Mouse (Mus musculus) midbrain, embryonic 14.5 days (tissue): ENCODE results near the gene Npas3. TPM values are rescaled to one million over a fixed set of nuclear protein-coding genes. Genes with fewer than 3 reads are reported as not detected.
A peak's percentile ranks its signal among the peaks of the same experiment; 100 is the strongest.

ENCODE experiments used
- ATAC-seq: fragments of 200-750 bp; cut with Nextera tagmentation; 2 replicates; pipeline ENCODE4 v1.8.0; 2017; ENCODE audit warnings: moderate number of reproducible peaks, moderate library complexity; ENCODE audit not compliant: low FRiP score, low TSS enrichment
- DNase-seq: peaks from one replicate; pipeline ENCODE4 v3.0.0-alpha.2; 2015
- H3K27ac ChIP-seq: fragments of 300-500 bp; sonication (generic); replicated peaks from 2 replicates; pipeline ENCODE4 v1.5.1; 2014; ENCODE audit warnings: mild to moderate bottlenecking, low read depth, low read length, moderate library complexity
- H3K27me3 ChIP-seq: fragments of 300-500 bp; sonication (generic); 2 replicates; pipeline ENCODE4 v1.6.1; 2014; ENCODE audit warnings: low read length, control low read depth, mixed read lengths; ENCODE audit not compliant: control insufficient read depth, insufficient read depth
- H3K36me3 ChIP-seq: fragments of 300-500 bp; sonication (generic); 2 replicates; pipeline ENCODE4 v1.6.1; 2014; ENCODE audit warnings: low read length, control low read depth; ENCODE audit not compliant: control insufficient read depth, insufficient read depth
- H3K4me1 ChIP-seq: fragments of 300-500 bp; sonication (generic); 2 replicates; pipeline ENCODE4 v1.6.1; 2014; ENCODE audit warnings: mild to moderate bottlenecking, antibody characterized with exemption, low read length, control low read depth; ENCODE audit not compliant: control insufficient read depth, insufficient read depth
- H3K4me2 ChIP-seq: fragments of 300-500 bp; sonication (generic); 2 replicates; pipeline ENCODE4 v1.6.1; 2014; ENCODE audit warnings: mild to moderate bottlenecking, low read length, moderate library complexity
- H3K4me3 ChIP-seq: fragments of 300-500 bp; sonication (generic); replicated peaks from 2 replicates; pipeline ENCODE4 v1.5.1; 2014; ENCODE audit warnings: low read depth, low read length
- H3K9ac ChIP-seq: fragments of 300-500 bp; sonication (generic); replicated peaks from 2 replicates; pipeline ENCODE4 v1.6.1; 2014; ENCODE audit warnings: mild to moderate bottlenecking, low read length, moderate library complexity
- H3K9me3 ChIP-seq: fragments of 300-500 bp; sonication (generic); 2 replicates; pipeline ENCODE4 v1.6.1; 2016; ENCODE audit warnings: low read length, control low read depth, mixed read lengths; ENCODE audit not compliant: control insufficient read depth
- WGBS: fragments of 180-500 bp; shearing (Covaris S2); extraction: QIAGEN DNeasy Blood & Tissue Kit; methylation state at CpG from one replicate; pipeline ENCODE4 v1.1.7; 2014; 5-methylcytosine and 5-hydroxymethylcytosine counted together
- polyA plus RNA-seq: library from polyadenylated mRNA; unstranded; fragments of >200 nt; fragmentation: Nextera tagmentation; extraction: Ambion mirVana; gene quantifications from 2 replicates; pipeline ENCODE4 v1.2.1, GENCODE M21; 2014

Npas3 gene
- polyA plus RNA-seq, 1 experiment from 2014 or later, result 34.0 TPM

- H3K9ac ChIP-seq, result no peak overlapping the region
- 90% methylated on average over 5 of the region's 5 CpGs for WGBS
- H3K27me3 ChIP-seq, result no peaks in the 10 kb centered on the region
- H3K4me1 ChIP-seq, result peaks cover 7% of the 10 kb centered on the region; the same call in 1 of the 2 replicates
- DNase-seq (no peak), ATAC-seq (no peak)
- no peak overlapping the region for H3K4me3 ChIP-seq
- no peaks in the 10 kb centered on the region for H3K9me3 ChIP-seq
- H3K4me2 ChIP-seq, result no peak overlapping the region
- no peaks in the 10 kb centered on the region for H3K36me3 ChIP-seq
- H3K27ac ChIP-seq, result no peak overlapping the region
Measured at GRCm38 (mm10) chr12:53963534-53963933, 715.1 kb downstream of the Npas3 start.

GRCm38 (mm10) chr12:53969378-53970174 lies 721.1 kb downstream of the Npas3 start:
- Histone ChIP-seq H3K4me1 (peaks cover 12% of the 10 kb centered on the region), H3K36me3 (no peaks in the 10 kb centered on the region), H3K4me2 (no peak overlapping the region), H3K9ac (no peak overlapping the region), H3K27ac (no peak overlapping the region), H3K4me3 (no peak overlapping the region), H3K27me3 (no peaks in the 10 kb centered on the region), H3K9me3 (no peaks in the 10 kb centered on the region)
- WGBS, result 77% methylated on average over 10 of the region's 10 CpGs
- DNase-seq, result peak; percentile 34
- ATAC-seq, result no peak

DNA sequence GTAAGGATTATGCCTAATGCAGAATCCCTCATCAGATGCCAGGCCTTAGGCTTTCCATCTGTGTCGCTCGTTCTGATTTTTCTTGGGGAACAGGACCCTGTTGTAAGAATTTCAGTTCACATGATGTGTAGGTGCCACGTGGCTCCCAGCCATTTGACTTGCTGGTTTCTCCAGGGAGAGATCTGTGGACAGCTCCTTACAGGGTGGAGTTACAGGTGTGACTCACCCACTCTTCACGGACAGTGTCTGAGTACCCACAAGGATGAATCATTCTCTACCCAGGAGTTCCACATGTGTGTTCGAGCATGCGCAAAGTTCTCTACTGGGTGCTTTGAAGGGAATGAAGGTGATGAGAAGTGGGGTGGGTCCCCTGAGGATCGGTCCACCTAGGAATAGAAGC lies 722.2 kb downstream of the Npas3 start:
- Histone ChIP-seq H3K27ac (no peak overlapping the region), H3K9me3 (no peaks in the 10 kb centered on the region), H3K4me3 (no peak overlapping the region), H3K4me2 (no peak overlapping the region), H3K4me1 (peaks cover 24% of the 10 kb centered on the region), H3K36me3 (no peaks in the 10 kb centered on the region), H3K9ac (no peak overlapping the region), H3K27me3 (no peaks in the 10 kb centered on the region)
- DNase-seq (no peak), ATAC-seq (no peak)
- 94% methylated on average over 7 of the region's 7 CpGs for WGBS

DNA sequence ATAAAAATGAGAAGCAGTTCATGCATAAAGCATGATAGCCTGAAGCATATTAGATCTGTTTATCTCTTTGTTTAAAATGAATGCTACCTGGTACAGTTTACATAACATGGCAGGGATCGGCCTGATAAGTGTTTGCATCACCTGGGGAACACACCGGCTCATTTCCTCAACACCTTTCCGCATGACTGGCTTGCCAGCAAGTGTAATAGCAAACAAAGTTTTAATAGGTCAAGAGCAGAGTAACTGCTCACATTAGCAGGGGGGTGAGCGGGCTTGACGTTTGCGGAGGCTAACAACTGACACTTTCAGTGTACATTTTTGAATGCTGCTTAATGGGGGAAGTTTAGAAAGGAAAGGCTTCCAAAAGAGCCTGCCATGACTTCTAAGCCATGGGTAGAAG lies 724.9 kb downstream of the Npas3 start:
- WGBS, result 64% methylated on average over 6 of the region's 6 CpGs
- Histone ChIP-seq H3K4me2 (no peak overlapping the region), H3K36me3 (no peaks in the 10 kb centered on the region), H3K9ac (no peak overlapping the region), H3K4me3 (no peak overlapping the region), H3K27me3 (no peaks in the 10 kb centered on the region), H3K9me3 (no peaks in the 10 kb centered on the region), H3K4me1 (peaks cover 39% of the 10 kb centered on the region), H3K27ac (no peak overlapping the region)
- ATAC-seq (no peak), DNase-seq (no peak)

DNA sequence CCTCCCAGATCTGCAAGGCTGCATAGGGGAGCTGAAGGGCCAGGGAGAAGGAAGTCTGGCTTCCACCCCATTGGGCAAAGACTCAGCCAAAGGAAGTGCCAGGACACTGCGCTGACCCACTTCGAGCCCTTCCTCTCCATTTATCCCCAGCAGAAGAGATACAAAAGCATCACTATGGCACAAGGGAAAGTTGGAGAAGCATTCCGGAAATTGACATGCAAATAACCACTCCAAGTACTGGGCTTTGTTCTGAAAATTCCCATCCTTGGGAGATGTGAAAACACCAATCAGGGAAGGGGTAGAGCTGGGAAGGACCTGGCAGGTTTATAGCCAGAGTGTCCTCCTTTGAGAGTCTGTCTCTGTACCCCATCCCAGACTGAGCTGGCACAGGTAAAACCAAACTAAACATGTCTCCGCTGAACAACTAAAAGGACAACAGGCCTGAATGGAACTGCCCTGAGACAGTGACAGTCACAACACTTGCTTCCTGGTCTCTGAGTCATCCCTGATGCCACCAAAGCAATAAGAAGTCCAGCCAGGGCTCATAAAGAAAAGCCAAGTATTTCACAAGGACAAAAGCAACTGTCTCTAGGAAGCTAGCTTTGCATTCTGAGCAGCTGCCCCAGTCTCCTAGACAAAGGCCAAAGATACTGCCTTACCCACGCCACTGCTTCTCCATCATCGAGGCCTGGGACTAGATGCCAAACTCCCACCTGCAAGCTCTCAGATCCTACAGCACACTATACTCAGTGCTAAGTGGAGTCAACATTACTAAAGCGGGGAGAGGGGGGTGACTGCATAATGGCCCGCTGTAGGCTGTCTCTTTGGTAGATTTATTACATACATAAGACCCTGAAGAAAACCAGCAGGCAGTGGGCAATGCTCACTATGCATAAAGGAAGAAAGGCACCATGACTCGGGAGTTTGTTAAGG lies 733.4 kb downstream of the Npas3 start:
- Histone ChIP-seq H3K4me1 (peaks cover 10% of the 10 kb centered on the region; the same call in 1 of the 2 replicates), H3K27ac (peak overlapping the region; percentile 5; the same call in 1 of the 2 replicates), H3K9ac (no peak overlapping the region), H3K27me3 (no peaks in the 10 kb centered on the region), H3K4me2 (no peak overlapping the region), H3K36me3 (no peaks in the 10 kb centered on the region), H3K4me3 (no peak overlapping the region), H3K9me3 (no peaks in the 10 kb centered on the region)
- ATAC-seq, result peak; percentile 43; the same call in 1 of the 2 replicates
- WGBS, result 61% methylated on average over 9 of the region's 9 CpGs
- no peak for DNase-seq

GRCm38 (mm10) chr12:53983946-53984345 lies 735.5 kb downstream of the Npas3 start:
- Histone ChIP-seq H3K27ac (no peak overlapping the region), H3K9me3 (no peaks in the 10 kb centered on the region), H3K4me2 (no peak overlapping the region), H3K27me3 (no peaks in the 10 kb centered on the region), H3K4me1 (peaks cover 5% of the 10 kb centered on the region; the same call in 1 of the 2 replicates), H3K36me3 (no peaks in the 10 kb centered on the region), H3K4me3 (no peak overlapping the region), H3K9ac (no peak overlapping the region)
- no peak for ATAC-seq
- WGBS, result 94% methylated on average over 7 of the region's 7 CpGs
- DNase-seq, result no peak

- H3K4me2 ChIP-seq, result no peak overlapping the region
- H3K27ac ChIP-seq, result no peak overlapping the region
- H3K4me1 ChIP-seq, result peaks cover 5% of the 10 kb centered on the region; the same call in 1 of the 2 replicates
- ATAC-seq (no peak), DNase-seq (no peak)
- 54% methylated on average over 14 of the region's 14 CpGs for WGBS
- no peak overlapping the region for H3K4me3 ChIP-seq
- H3K27me3 ChIP-seq, result no peaks in the 10 kb centered on the region
- no peaks in the 10 kb centered on the region for H3K9me3 ChIP-seq
- no peaks in the 10 kb centered on the region for H3K36me3 ChIP-seq
- no peak overlapping the region for H3K9ac ChIP-seq
Measured at GRCm38 (mm10) chr12:53985851-53986842, 737.7 kb downstream of the Npas3 start.

GRCm38 (mm10) chr12:53992411-53992810 lies 743.9 kb downstream of the Npas3 start:
- DNase-seq (no peak), ATAC-seq (no peak)
- H3K9me3 ChIP-seq, result 0 out of 2 replicates have a peak, but pooled peaks cover 3% of the 10 kb centered on the region
- no peak overlapping the region for H3K27ac ChIP-seq
- no peaks in the 10 kb centered on the region for H3K36me3 ChIP-seq
- no peak overlapping the region for H3K9ac ChIP-seq
- H3K4me1 ChIP-seq, result peaks cover 8% of the 10 kb centered on the region; the same call in 1 of the 2 replicates
- no peak overlapping the region for H3K4me2 ChIP-seq
- no peak overlapping the region for H3K4me3 ChIP-seq
- no peaks in the 10 kb centered on the region for H3K27me3 ChIP-seq
- WGBS, result 97% methylated on average over 6 of the region's 6 CpGs
